Mouse (Mus musculus) lung, postnatal 25 days (tissue): ENCODE data around the gene Ubap1l.
"Not testable (repeated sequence)": the region's sequence is repeated elsewhere in the genome, so short reads cannot be mapped to it uniquely, and the experiment has no call there.

Source experiments
- DNase-seq: peaks from one replicate; pipeline ENCODE4 v3.0.0; 2022; ENCODE audit warnings: low spot score

Ubap1l gene

DNA sequence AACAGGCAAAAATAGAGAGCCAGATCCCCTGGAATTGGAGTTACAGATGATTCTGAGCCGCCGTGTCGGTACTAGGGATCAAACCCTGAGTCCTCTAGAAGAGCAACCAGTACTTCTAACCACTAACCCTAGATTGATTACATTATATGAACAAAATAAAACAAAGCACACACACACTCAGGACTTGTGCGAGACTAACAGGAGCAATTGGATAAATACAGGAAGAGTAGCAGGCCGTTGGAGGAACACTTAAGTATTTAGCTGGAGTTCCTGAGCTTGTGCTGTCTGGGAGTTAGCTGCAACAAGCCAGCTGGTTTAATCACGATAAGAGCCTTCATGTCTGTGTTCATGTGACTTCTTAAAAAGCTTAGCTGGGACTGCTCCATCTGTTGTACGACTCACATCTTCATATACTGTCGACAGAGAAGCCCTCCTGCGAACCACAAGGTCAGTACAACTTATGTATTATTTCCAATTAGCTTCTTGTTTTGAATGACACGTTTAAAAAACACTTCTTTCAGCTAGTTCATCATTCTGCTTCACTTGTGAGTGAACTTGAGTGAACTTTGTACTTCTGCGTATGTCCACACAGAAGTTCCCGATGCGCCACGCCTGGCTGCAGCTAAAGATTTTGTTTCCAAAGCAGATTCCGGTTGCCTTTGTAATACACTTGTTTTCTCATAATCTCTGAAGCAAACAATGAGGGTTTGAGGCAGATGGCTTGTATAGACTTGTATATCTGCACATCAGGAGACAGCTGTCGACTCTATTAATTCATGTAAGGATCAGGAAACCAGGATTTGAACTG, at the start of gene Ubap1l:
Gene Ubap1l, plus strand, starts transcription at position 401 of the 808 bp plus-strand sequence.
- DNase-seq = no peak

DNA sequence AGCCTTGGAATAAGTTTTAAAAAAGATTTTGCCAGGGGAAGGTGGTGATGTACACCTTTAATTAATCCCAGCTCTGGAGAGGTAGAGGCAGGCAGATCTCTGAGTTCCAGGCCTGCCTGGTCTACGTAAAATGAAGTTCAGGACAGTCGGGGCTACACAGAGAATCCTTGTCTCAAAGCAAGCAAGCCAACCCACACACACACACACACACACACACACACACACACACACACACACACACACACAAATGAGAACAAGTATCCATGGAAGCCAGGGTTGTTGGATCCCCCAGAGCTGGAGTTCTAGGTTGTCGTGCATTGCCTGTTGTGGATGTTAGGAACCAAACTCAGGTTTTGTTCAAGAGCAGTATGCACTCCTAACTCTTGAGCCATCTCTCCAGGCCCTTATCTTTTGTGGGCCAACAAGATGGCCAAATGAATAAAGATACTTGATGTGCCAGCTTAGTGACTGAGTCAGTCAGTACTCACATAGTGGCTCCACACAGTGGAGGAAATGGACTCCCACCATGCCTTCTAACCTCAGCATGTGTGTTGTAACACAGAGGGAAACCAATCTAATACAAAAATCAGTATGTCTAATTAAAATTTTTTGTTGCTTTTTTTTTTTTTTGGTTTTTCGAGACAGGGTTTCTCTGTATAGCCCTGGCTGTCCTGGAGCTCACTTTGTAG, 48.0 kb upstream of the Ubap1l start:
- no peak for DNase-seq

DNA sequence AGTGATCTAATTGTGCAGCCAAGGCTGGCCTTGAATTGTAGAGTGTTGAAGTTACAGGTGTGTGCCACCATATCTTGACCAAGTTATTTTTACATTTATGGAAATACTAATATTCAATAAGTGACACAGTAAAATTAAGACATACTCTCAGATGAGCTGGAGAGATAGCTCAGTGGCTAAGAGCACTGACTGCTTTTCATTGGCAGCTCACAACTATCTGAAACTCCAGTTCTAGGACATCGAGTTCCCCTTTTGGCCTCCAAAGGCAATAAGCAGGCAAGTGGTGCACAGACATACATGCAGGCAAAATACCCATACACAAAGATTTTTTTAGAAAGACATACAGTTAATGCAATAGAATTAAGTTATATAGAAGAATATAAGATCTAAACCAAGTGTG, 47.0 kb upstream of the Ubap1l start:
- DNase-seq = no peak

DNA sequence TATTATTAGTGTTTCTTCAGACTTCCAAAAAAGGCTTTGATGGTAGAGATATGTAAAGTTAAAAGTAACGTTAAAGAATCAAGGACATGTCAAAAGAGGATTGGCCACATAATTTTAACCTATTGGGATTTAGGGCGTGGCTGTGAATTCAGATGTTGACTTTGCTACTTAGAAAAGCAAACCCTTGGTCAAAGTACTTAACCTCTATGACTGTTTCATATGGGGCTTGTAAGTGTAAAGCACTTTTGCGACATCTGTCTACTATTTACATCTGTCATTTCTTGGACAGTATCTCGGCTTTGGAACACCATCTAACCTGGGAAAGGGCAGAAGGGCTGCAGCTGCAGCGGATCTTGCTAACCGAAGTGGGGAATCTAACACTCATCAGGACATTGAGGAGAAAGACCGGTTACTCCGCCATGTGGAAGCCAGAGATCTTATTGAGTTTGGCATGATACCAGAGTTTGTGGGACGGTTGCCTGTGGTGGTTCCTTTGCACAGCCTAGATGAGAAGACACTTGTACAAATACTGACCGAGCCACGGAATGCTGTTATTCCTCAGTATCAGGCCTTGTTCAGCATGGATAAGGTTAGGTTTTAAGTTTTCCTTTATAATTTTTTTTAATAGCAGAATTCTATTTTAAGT, 38.5 kb upstream of the Ubap1l start:
- no peak for DNase-seq

DNA sequence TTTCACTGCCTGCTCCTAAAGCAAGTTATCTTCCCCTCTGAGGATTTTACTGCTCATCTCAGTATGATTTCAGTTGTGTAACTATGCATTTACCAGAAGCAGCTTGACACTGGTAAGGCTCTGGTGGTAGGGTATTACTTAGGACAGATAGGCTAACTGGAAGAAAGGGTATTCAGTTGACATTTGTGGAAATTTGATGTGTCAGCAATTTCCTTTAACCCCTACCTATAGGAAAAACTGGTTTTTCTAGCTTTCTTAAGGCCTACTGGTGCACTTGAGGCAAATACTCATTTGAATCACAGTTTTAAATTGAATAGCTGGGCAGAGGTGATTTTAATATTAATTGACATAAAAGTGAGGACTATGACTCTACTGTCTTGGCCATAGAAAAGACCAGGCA, 34.9 kb upstream of the Ubap1l start:
- DNase-seq = no peak

DNA sequence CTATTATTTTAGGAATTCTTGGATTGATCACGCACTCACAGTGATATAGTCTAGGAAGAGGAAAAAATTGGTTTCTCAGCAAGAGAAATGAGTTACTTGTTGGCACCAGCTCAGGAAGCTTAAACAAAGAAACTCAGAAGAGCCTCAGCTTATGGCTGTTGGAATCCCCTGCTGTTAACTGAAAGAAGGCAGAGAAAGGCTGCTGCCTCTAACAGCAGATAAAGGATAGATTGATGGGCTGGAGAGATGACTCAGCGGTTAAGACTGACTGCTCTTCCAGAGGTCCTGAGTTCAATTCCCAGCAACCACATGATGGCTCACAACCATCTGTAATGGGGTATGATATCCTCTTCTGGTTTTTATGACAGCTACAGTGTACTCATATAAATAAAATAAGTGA, 33.5 kb upstream of the Ubap1l start:
- DNase-seq = no peak

DNA sequence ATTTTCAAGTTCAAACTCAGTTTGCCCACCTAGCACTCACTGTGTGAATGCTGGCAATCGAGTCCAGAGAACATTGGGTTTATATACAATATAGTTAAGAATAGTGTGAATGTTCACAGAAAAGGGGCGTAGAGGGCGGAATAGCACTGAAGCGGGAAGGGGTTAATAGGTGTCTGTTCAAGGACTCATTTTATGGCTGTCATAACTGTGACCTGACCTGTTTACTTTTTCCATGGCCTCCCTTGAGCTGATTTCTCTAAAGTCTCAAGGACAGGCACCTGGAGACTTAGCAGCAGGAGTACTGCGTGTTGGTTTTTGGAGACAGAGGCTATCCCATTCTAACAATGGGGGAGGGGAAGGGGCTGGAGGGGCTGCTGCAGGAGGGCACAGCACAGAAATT, 26.9 kb upstream of the Ubap1l start:
- DNase-seq = no peak

DNA sequence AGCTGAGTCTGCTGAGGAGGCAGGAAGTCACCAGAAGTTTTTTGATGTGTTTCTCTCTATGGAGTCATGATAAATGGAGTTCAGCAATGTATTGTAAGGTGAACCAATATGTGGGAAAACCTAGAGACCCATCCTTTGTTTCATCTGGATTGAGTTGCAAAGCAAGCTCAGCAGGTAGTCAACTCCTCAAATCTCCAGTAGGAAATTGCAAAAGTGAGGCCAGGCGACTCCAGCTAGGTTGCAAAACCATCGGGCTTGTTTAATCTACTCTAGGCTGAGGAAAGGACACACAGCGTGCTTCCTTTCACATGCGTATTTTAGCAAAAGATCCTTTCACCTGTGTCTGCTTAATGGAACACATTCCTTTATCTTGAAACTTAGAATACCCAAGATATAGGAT, 21.7 kb upstream of the Ubap1l start:
- DNase-seq = no peak

DNA sequence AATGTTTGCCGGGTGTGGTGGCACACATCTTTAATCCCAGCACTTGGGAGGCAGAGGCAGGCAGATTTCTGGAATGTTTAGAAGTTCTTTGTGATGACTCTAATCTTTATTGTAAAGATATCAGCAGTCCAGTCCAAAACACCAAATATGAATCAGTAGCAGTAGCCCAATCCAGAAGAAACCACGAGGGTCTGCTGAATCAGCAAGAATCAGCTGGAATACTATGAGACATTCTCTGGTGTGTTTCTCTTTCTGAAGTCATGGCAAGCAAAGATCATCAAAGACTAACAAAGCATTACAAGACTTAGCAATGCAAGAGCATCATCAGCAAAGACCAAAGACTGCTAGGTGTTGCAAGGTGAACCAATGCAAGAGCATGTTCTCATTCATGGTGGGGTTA, 20.4 kb upstream of the Ubap1l start:
- DNase-seq = no peak

DNA sequence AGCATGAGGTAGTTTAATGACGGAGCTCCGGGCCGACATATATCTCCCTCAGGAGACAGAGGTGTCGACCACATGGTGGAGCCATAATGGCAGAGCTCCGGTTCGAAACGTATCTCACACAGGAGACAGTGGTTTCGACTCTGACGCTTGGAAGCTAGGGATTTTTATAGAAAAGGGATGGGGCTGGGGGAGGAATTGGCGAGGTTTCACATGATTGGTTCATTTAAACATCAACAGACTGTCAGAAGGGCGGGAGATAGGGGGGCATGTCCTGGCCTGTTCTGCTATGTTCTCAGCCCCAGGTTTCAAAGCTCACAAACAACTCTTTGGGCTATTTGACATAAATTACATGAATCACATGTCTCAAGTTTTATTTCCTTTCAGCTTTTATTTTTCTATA, 15.4 kb upstream of the Ubap1l start:
- not testable (repeated sequence) for DNase-seq

DNA sequence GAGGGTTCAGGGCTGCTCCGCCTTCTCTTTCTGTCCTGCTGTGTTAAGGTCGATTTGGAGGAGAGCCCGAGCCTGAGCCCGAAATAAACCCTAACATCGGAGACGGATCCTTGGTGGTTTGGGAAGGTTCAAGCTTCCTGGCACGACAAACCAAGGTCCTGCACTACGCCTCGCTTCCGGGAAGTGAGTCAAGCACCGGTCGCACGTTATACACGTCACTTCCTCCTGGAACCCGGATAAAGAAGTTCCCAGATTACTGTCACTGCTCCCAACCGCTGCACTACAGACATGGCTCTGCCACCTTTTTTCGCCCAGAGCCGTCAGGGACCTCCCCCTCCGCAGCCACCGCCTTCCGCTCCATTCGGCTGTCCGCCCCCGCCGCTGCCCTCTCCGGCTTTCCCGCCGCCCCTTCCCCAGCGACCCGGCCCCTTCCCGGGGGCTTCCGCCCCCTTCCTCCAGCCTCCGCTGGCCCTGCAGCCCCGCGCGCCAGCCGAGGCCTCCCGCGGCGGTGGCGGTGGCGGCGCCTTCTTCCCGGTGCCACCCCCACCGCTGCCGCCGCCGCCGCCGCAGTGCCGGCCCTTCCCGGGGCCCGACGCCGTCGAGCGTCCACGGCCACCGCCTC, 14.9 kb upstream of the Ubap1l start, which contains the start of gene Pdcd7:
Gene Pdcd7, plus strand, starts transcription at position 251 of the 622 bp plus-strand sequence.
- DNase-seq = peak; percentile 97

DNA sequence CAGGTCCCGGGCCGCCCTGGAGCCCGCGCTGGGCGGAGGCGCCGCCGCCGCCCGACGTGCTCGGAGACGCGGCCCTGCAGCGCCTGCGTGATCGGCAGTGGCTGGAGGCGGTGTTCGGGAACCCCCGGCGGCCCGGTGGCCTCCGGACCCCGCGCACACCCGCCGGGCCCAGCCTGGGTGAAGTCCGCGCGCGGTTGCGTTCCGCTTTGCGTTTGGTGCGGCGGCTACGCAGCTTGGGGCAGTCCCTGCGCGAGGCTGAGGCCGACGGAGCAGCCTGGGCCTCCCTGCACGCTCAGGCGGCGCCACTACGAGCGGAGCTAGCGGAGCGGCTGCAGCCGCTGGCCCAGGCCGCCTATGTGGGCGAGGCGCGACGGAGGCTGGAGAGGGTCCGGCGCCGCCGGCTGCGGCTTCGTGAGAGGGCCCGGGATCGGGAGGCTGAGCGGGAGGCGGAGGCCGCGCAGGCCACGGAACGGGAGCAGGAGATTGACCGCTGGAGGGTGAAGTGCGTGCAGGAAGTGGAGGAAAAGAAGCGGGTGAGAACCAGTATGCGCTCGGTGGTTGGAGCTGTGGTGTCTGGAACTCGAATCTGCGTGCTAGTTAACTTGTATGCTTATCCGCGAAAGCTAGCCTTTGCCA, 14.2 kb upstream of the Ubap1l start:
- DNase-seq = peak; percentile 16

DNA sequence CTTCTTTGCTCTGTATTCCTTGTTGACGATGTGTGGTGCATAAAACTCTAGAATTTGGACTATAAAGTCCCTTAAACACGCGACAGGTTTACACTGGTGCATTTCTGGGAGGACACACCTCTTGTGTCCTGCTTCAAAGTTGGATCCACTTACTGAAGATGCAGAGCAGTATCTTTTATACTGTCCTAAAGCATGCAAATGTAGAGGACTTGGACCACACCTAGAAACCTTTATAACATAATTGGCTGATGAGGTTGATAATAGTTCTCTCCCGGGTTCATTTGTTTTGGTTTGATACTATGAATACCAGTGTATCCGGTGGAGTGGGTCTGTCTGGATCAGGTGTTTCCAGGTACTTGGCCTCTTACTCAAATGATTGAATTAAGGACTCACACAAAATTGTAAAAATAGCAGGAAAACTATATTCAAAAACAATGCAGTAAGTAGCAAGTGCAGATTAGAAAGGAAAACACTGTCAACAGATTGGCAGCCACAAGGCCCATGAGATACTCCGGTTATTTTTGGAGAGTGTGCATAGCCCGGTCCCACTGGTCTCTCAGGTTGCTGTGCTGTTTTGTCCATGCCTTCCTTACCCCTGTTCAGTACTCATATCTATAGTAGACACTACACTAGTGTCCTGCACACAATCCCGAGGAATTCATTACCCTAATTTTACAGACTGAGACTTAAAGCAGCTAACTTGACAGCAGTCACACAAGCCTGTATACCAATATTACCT, 13.6 kb upstream of the Ubap1l start:
- DNase-seq = no peak

DNA sequence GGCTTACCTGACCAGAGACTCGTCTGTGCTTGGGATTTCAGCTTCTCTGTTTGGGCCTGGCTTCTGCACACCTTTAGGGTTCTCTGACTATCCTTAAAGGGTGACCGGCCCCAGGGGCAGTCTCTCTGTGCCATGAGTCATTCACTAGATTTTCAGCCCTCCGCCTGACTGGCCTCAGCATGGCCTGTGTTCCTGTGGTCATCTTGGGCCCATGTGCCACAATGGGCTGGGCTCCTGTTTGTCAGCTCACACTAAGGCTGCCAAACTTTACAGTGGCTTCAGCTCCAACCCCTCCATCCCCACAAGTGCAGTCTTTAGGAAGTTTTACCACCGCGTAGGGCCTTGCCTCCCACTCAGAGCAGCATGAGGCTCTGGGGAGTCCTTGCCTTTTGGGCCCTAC, 7.6 kb upstream of the Ubap1l start:
- DNase-seq = no peak

DNA sequence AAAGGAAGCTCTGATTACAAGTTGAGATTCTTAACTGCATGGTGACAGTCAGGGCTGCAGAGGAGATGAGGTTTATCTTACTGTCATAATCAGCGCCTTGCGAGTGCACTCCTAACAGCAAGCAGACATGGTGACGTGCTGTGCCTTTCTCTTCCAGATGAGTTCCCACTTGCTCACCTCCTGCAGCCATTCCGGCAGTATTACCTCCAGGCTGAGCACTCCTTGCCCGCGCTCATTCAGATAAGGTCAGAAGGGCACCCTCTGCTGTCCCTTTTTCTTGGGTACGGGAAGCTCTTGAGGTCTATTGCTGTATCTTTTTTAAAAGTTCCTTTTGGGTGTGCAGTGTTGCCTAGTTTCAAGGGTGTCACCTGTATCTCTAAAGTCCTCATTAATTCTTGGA, 4.3 kb upstream of the Ubap1l start:
- no peak for DNase-seq

DNA sequence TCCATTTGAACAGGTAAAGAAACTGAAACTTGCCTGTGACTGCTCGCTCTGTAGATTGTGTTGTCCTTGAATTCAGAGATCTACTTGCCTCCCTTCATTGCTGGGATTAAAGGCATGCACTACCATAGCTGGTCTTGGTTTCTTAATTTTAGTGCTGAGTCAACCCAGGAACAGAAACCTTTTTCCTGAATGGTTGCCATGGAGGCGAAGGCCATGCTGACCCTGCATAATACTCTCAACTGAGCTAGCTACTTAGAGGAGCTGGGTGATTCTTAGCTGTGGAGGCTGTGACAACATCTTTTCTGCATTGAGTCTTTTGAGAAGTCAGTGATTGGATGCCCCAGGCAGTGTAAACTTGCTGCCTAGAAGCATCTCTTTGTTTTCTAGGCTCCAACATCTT, 3.9 kb upstream of the Ubap1l start:
- DNase-seq = no peak

DNA sequence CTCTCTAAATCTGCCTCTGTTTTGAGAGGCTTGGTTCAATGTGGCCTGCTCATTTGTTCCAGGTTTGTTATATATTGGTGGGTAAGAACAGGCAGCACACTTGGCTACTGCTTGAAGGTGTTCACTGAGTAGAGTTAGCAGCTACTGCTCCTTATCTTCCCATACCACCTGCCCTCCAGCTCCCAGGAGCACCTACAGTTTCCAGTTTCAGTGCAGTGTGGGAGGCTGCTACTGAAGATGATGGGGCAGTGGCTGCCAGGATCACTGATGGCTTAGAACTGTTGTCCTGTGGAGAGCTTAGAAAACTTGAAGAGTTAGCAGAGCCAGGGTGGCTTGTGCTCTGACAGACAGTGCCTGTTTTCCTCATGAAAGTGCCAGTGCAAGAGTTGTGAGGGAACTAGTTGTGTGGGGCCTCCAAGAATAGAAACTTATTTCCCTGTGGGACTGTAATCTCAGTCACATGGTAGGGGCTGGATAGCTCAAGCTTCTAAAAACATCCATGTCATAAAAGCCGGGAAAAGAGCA, 1.8 kb upstream of the Ubap1l start:
- DNase-seq = no peak

DNA sequence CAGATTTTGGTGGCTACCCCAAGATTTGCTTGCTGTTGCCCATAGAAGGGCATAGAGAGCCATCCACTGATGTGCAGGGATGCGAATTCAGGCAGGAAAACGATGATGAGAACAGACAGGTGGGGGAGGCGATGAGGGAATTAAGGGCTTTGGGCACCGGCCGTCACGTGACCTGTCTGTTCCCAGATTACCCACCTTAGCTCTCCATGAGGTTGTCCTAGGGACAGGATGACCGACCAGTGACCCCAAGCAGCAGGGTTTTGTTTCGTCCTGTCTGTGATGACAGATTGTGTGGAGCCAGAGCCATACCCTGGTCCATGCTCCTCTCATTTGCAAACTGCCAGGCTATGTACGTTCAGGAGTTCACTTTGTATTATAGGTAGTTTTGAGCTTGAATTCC, 2.8 kb downstream of the Ubap1l start:
- no peak for DNase-seq

DNA sequence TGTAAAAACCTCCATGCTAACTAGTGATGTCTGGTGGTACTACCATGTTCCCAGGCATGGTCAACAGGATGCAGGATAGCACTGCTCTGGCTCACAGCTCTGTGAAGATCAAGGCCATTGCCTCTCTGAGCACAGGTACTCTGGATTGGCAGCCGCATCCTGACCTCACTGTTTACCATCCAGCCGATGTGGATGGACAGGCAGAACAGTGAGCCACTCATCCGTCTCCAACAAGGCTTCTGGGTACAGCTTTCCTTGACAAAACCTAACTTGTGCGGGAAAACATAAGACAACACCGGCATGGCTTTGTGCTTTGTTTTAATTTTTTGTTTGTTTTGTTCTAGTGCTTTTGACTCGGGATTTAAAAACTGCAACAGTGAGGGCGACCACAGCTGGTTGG, 4.9 kb downstream of the Ubap1l start:
- no peak for DNase-seq

DNA sequence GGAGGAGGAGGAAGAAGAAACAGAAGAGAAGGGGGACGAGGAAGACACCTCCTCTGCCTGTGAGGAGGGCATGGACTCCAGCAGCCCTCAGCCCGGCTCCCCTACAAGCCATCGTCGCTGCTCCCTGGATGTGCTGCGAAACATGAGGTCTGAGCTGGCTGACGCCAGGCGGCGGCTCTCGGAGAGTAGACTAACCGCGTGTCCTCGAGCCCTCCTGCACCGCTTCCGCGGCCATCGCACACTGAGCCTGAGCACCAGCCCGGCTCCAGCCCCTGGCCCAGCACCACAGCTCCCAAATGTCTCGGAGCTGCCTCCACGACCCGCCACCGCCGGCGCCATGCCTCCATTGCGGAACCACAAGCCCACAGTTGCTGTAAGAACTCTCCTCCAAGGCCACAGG, 10.9 kb downstream of the Ubap1l start:
- DNase-seq = no peak

DNA sequence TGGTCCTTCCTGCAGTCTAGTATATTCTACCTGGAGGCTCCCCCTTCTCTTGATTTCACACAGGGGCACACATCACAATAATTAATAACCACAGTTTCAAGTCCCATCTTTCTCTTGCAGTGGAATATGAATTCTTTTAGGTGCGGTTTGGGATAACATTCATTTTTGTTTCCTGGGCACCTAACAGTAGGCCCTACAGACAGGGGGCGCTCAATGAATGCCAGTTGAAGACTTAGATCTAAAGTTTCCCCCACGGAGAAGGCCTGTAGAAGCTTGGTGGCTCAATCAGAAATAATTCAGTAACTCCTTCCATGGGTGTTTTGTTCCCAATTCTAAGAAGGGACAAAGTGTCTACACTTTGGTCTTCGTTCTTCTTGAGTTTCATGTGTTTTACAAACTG, 11.6 kb downstream of the Ubap1l start:
- DNase-seq = peak; percentile 43
